Mouse (Mus musculus): Measurements from ENCODE around the gene Rftn2. TPM values are rescaled to one million over a fixed set of nuclear protein-coding genes. Genes with fewer than 3 reads are reported as not detected.

Rftn2 gene
- polyA plus RNA-seq, 1 experiment: 7.0 TPM

DNA sequence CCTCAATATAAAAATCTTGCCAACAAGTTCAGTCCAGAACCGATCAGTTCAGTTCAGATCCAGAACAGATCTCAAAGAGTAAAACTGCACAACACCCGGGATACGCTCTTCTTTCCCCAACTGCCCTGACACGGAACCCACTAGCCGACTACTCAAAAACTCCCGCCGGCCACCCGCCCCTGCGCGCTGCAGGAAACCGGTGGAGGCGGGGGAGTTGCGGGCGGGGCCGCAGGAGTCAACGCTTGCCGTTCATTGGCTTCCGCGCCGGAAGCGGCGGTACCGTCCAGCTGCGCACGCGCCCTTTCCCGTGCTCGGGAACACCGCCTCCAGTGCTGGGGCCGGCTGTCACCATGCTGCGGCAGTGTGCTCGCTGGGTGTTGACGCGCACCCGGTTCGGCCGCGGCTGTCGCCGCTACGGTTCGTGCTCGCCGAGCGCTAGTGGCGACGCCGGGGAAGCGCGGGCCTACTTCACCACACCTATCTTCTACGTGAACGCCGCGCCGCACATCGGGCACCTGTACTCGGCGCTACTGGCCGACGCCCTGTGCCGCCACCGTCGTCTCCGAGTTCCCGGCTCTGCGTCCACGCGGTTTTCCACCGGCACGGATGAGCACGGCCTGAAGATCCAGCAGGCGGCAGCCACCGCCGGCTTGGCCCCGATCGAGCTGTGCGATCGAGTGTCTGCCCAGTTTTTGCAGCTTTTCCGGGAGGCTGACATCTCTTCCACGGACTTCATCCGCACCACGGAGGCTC, 10.5 kb upstream of the Rftn2 start, which contains the start of gene Mars2:
Mars2 (plus strand) TSS at position 288 of the 753 bp plus-strand sequence.
- Histone ChIP-seq H3K4me3 (ENCODE audit: control insufficient read depth, low read depth, low read length) (peak within 1 kb of the TSS; percentile 90), H3K4me1 (ENCODE audit: control insufficient read depth, insufficient read depth, low read length) (peaks cover 5% of the 10 kb centered on the region), H3K27me3 (ENCODE audit: control insufficient read depth, insufficient read depth, low read length) (no peaks in the 10 kb centered on the region), H3K36me3 (ENCODE audit: control insufficient read depth, insufficient read depth, low read length) (no peaks in the 10 kb centered on the region; the same call in 1 of the 2 replicates), H3K27ac (ENCODE audit: control insufficient read depth, insufficient read depth, low read depth, low read length) (peak within 1 kb of the TSS; percentile 75)
- peak; percentile 93 for TF ChIP-seq POLR2A (IDR thresholded peaks at IDR 0.05; ENCODE audit: control insufficient read depth, low read depth, low read length)
- TF ChIP-seq CTCF (IDR thresholded peaks at IDR 0.05; ENCODE audit: control insufficient read depth, insufficient read depth, insufficient replicate concordance, low read depth, low read length): no peak

GRCm38 (mm10) chr1:55236487-55236886, 9.9 kb upstream of the Rftn2 start:
- peak overlapping the region; percentile 75 for H3K27ac ChIP-seq (ENCODE audit: control insufficient read depth, insufficient read depth, low read depth, low read length)
- peaks cover 5% of the 10 kb centered on the region for H3K4me1 ChIP-seq (ENCODE audit: control insufficient read depth, insufficient read depth, low read length)
- H3K27me3 ChIP-seq (ENCODE audit: control insufficient read depth, insufficient read depth, low read length): no peaks in the 10 kb centered on the region
- no peaks in the 10 kb centered on the region; the same call in 1 of the 2 replicates for H3K36me3 ChIP-seq (ENCODE audit: control insufficient read depth, insufficient read depth, low read length)
- no peak for TF ChIP-seq CTCF (IDR thresholded peaks at IDR 0.05; ENCODE audit: control insufficient read depth, insufficient read depth, insufficient replicate concordance, low read depth, low read length)
- TF ChIP-seq POLR2A (IDR thresholded peaks at IDR 0.05; ENCODE audit: control insufficient read depth, low read depth, low read length): no peak
- peak overlapping the region; percentile 90; the same call in 1 of the 2 replicates for H3K4me3 ChIP-seq (ENCODE audit: control insufficient read depth, low read depth, low read length)

DNA sequence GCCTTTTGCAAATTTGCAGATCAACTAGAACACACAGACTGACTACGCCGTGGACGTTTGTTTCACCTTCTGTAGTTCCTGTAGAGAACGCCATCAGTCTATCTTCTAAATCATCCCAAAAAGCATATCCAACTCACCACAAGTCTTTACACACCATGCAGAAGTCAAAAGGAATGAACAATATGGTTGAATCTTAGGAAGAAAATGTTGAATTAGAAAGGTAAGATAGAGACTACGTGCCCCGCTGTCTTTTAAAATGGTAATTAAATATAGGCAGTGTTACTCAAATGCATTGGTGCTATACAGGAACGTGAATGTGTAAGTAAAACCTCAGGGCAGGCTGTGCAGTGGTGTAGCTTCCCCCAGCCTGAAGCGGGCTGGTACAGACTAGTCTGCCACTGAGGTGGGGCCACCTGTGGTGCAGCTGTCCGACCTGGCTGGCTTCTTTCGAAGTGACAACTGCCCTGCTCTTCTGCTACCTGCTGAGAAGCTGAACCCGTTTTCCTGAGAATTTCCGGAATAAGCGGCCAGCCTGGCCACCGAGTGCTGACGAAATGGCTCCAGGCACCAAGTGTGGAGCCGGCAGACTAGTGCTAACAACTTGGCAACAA, 8.4 kb upstream of the Rftn2 start:
- H3K36me3 ChIP-seq (ENCODE audit: control insufficient read depth, insufficient read depth, low read length): no peaks in the 10 kb centered on the region; the same call in 1 of the 2 replicates
- H3K27me3 ChIP-seq (ENCODE audit: control insufficient read depth, insufficient read depth, low read length): no peaks in the 10 kb centered on the region
- TF ChIP-seq POLR2A (IDR thresholded peaks at IDR 0.05; ENCODE audit: control insufficient read depth, low read depth, low read length) (no peak), CTCF (IDR thresholded peaks at IDR 0.05; ENCODE audit: control insufficient read depth, insufficient read depth, insufficient replicate concordance, low read depth, low read length) (no peak)
- H3K27ac ChIP-seq (ENCODE audit: control insufficient read depth, insufficient read depth, low read depth, low read length): no peak overlapping the region
- peaks cover 5% of the 10 kb centered on the region for H3K4me1 ChIP-seq (ENCODE audit: control insufficient read depth, insufficient read depth, low read length)
- H3K4me3 ChIP-seq (ENCODE audit: control insufficient read depth, low read depth, low read length): peak overlapping the region; percentile 29; the same call in 1 of the 2 replicates

DNA sequence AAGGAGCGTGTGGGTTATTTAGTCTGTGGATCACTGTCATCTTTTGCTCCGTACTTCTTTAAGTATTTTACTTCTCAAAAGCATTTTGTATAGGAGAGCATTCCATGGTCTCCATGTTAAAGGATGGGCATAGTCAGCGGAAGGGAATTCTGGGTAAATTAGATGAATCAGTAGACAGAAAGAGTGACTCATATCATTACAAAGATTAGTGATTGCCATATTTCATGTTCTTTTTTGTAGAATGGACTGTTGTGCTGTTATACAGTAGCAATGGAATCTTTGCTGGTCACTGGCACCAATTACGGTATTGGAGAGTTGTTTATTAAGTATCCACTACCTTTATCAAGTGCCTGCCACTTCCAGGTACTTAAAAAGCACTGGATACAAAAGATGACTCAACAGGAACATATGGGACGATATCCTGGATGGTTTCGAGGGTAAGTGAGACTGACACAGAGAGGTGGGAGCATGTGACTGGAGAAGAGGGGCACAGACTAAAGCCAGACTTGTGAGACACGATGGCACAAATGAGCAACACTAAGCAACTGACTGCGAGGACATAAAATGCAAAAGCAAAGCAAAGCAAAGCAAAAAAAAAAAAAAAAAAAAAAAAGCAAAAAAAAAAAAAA, 1.8 kb upstream of the Rftn2 start:
- Histone ChIP-seq H3K4me1 (ENCODE audit: control insufficient read depth, insufficient read depth, low read length) (peaks cover 5% of the 10 kb centered on the region), H3K27me3 (ENCODE audit: control insufficient read depth, insufficient read depth, low read length) (no peaks in the 10 kb centered on the region), H3K36me3 (ENCODE audit: control insufficient read depth, insufficient read depth, low read length) (no peaks in the 10 kb centered on the region; the same call in 1 of the 2 replicates), H3K27ac (ENCODE audit: control insufficient read depth, insufficient read depth, low read depth, low read length) (no peak overlapping the region), H3K4me3 (ENCODE audit: control insufficient read depth, low read depth, low read length) (no peak overlapping the region)
- TF ChIP-seq POLR2A (IDR thresholded peaks at IDR 0.05; ENCODE audit: control insufficient read depth, low read depth, low read length): no peak
- no peak for TF ChIP-seq CTCF (IDR thresholded peaks at IDR 0.05; ENCODE audit: control insufficient read depth, insufficient read depth, insufficient replicate concordance, low read depth, low read length)

DNA sequence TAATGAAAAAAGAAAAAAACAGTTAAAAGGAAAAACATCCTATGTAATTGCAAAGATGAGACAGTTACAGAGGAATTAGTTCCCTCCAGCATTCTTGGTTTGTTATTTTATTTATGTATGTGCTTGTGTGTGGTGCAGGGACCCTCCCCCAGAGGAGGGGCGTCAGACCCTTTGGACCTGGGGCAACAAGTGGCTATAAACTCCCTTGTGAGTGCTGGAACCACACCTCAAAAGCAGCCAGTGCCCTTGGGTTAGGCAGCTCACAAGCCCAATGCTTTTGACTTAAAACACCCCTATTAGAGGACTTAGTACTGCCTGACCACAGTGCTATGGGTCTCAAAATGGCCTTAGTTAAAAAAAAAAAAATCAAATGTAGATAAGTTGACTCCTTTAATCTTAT, 794 bp upstream of the Rftn2 start:
- no peak overlapping the region for H3K4me3 ChIP-seq (ENCODE audit: control insufficient read depth, low read depth, low read length)
- H3K27ac ChIP-seq (ENCODE audit: control insufficient read depth, insufficient read depth, low read depth, low read length): no peak overlapping the region
- TF ChIP-seq CTCF (IDR thresholded peaks at IDR 0.05; ENCODE audit: control insufficient read depth, insufficient read depth, insufficient replicate concordance, low read depth, low read length): no peak
- TF ChIP-seq POLR2A (IDR thresholded peaks at IDR 0.05; ENCODE audit: control insufficient read depth, low read depth, low read length): no peak
- H3K36me3 ChIP-seq (ENCODE audit: control insufficient read depth, insufficient read depth, low read length): no peaks in the 10 kb centered on the region
- H3K4me1 ChIP-seq (ENCODE audit: control insufficient read depth, insufficient read depth, low read length): peaks cover 5% of the 10 kb centered on the region
- no peaks in the 10 kb centered on the region for H3K27me3 ChIP-seq (ENCODE audit: control insufficient read depth, insufficient read depth, low read length)

DNA sequence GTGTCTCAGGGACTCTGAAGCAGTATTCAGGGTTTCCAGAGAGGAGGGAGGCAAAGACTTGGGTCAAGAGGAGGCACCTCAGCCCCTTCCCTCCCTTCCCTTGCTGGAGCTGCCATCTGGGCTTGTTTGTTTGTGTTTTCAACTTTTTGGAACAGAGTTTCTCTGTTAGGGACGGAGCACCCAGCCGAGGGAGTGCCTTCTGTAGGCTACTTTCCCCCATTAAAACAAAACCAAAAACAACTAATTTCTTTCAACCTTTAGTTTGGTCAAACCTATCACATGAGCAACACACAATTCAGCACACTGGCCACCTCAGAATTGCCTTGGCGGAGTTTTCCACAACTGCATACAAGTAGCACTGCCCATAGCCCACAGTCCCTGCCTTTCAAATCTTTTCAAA, 1.2 kb downstream of the Rftn2 start:
- H3K27ac ChIP-seq (ENCODE audit: control insufficient read depth, insufficient read depth, low read depth, low read length): no peak overlapping the region
- H3K4me1 ChIP-seq (ENCODE audit: control insufficient read depth, insufficient read depth, low read length): peaks cover 6% of the 10 kb centered on the region
- no peak overlapping the region for H3K4me3 ChIP-seq (ENCODE audit: control insufficient read depth, low read depth, low read length)
- H3K27me3 ChIP-seq (ENCODE audit: control insufficient read depth, insufficient read depth, low read length): no peaks in the 10 kb centered on the region
- TF ChIP-seq CTCF (IDR thresholded peaks at IDR 0.05; ENCODE audit: control insufficient read depth, insufficient read depth, insufficient replicate concordance, low read depth, low read length) (no peak), POLR2A (IDR thresholded peaks at IDR 0.05; ENCODE audit: control insufficient read depth, low read depth, low read length) (no peak)
- no peaks in the 10 kb centered on the region for H3K36me3 ChIP-seq (ENCODE audit: control insufficient read depth, insufficient read depth, low read length)

- Histone ChIP-seq H3K4me3 (ENCODE audit: control insufficient read depth, low read depth, low read length) (no peak overlapping the region), H3K36me3 (ENCODE audit: control insufficient read depth, insufficient read depth, low read length) (no peaks in the 10 kb centered on the region), H3K27me3 (ENCODE audit: control insufficient read depth, insufficient read depth, low read length) (no peaks in the 10 kb centered on the region), H3K27ac (ENCODE audit: control insufficient read depth, insufficient read depth, low read depth, low read length) (no peak overlapping the region), H3K4me1 (ENCODE audit: control insufficient read depth, insufficient read depth, low read length) (peaks cover 9% of the 10 kb centered on the region)
- TF ChIP-seq CTCF (IDR thresholded peaks at IDR 0.05; ENCODE audit: control insufficient read depth, insufficient read depth, insufficient replicate concordance, low read depth, low read length) (no peak), POLR2A (IDR thresholded peaks at IDR 0.05; ENCODE audit: control insufficient read depth, low read depth, low read length) (no peak)
Measured at GRCm38 (mm10) chr1:55224111-55224510, 2.5 kb downstream of the Rftn2 start.
